Comparison of ENCODE assay signal across 8 mouse cellular contexts in the genomic region with DNA sequence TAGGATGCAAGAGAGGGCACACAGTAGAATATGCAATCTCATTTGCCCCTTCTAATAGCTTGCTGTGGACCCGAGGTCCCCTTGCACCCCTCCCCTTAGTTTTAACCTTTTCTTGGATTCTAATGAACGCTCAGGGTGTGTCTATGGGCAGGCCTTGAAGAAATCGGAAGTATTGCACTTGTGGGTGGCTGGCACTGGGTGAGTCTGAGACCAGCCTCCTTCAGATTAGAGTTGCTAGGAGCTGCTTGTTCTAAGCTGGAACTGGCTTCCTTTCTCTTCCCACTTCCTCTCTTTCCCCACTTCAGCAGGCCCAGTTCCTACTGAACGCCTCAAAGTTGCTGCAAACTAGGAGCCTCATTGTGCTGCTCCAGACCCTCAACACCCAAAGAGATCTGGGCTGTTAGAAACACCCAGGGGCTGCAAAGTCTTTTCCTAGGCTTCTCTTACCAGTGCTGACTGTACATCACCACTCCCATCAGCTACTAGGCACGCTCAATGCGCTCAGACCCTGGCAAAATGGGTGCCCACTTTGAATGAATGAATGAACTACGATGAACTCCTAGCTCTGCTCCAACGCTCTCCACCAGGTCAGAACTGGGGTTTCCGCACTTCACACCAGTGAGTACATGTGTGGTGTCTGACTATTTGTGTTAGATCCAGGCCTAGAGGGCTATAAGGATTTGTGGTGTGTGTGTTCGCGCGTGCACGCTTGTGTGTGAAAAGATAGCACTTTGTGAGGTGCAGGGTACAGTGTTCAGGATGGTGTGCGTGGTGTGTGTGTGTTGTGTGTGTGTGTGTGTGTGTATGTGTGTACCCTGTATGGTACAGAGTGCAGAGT. TPM values are rescaled to one million over a fixed set of nuclear protein-coding genes. Genes with fewer than 3 reads are reported as not detected.
DNase-seq lines count a peak whose midpoint lies in the region; ATAC-seq and TF ChIP-seq lines count a peak whose summit lies in the region.

No protein-coding gene starts in this region.

- H3K9me3 ChIP-seq in lung, embryonic 14.5 days (ENCODE audit: low read depth, low read length), result no peaks in the 10 kb centered on the region
- no peaks in the 10 kb centered on the region for H3K9me3 ChIP-seq in forebrain, postnatal 0 days (ENCODE audit: low read length)
- H3K9me3 ChIP-seq in liver, embryonic 16.5 days (replicated peaks; ENCODE audit: control insufficient read depth, low read length), result no peaks in the 10 kb centered on the region
- H3K9me3 ChIP-seq in stomach, embryonic 15.5 days, result no peaks in the 10 kb centered on the region

- H3K4me3 ChIP-seq in lung, embryonic 14.5 days (ENCODE audit: low read depth, low read length), result peak overlapping the region; percentile 84
- H3K4me3 ChIP-seq in forebrain, postnatal 0 days (ENCODE audit: low read depth, low read length), result no peak overlapping the region
- peak overlapping the region; percentile 64 for H3K4me3 ChIP-seq in liver, embryonic 16.5 days (ENCODE audit: low read depth, low read length)
- peak overlapping the region; percentile 79 for H3K4me3 ChIP-seq in stomach, embryonic 15.5 days (replicated peaks)

- peak overlapping the region; percentile 97 for H3K27ac ChIP-seq in lung, embryonic 14.5 days (ENCODE audit: low read depth)
- H3K27ac ChIP-seq in forebrain, postnatal 0 days (ENCODE audit: low read depth, low read length), result no peak overlapping the region
- no peak overlapping the region for H3K27ac ChIP-seq in liver, embryonic 16.5 days (ENCODE audit: low read length)
- peak overlapping the region; percentile 93; the same call in 1 of the 2 replicates for H3K27ac ChIP-seq in stomach, embryonic 15.5 days

- peak overlapping the region; percentile 89 for H3K4me2 ChIP-seq in lung, embryonic 14.5 days
- peak overlapping the region; percentile 82 for H3K4me2 ChIP-seq in forebrain, postnatal 0 days (ENCODE audit: low read depth)
- peak overlapping the region; percentile 56 for H3K4me2 ChIP-seq in liver, embryonic 16.5 days (ENCODE audit: low read depth, low read length)
- H3K4me2 ChIP-seq in stomach, embryonic 15.5 days, result peak overlapping the region; percentile 63

- TF ChIP-seq CTCF in lung, embryonic 14.5 days (IDR thresholded peaks at IDR 0.05; ENCODE audit: low read depth), result no peak
- no peak for TF ChIP-seq CTCF in forebrain, postnatal 0 days (IDR thresholded peaks at IDR 0.05; ENCODE audit: low read depth)

- no peak for DNase-seq in lung, embryonic 14.5 days
- no peak for DNase-seq in lung, postnatal 4 days
- no peak for DNase-seq in forebrain, postnatal 0 days
- DNase-seq in retina, embryonic 14.5 days (ENCODE audit: low spot score), result no peak
- DNase-seq in urinary bladder, adult 2 months (ENCODE audit: low spot score), result no peak

- H3K36me3 ChIP-seq in lung, embryonic 14.5 days (ENCODE audit: insufficient read depth), result no peaks in the 10 kb centered on the region
- H3K36me3 ChIP-seq in forebrain, postnatal 0 days (ENCODE audit: insufficient read depth), result no peaks in the 10 kb centered on the region
- no peaks in the 10 kb centered on the region for H3K36me3 ChIP-seq in liver, embryonic 16.5 days (ENCODE audit: control insufficient read depth, insufficient read depth)
- H3K36me3 ChIP-seq in stomach, embryonic 15.5 days, result no peaks in the 10 kb centered on the region; the same call in 1 of the 2 replicates

- peak overlapping the region; percentile 96; the same call in 1 of the 2 replicates for H3K9ac ChIP-seq in lung, embryonic 14.5 days
- no peak overlapping the region for H3K9ac ChIP-seq in forebrain, postnatal 0 days
- H3K9ac ChIP-seq in liver, embryonic 16.5 days (ENCODE audit: low read depth, low read length), result no peak overlapping the region
- H3K9ac ChIP-seq in stomach, embryonic 15.5 days, result no peak overlapping the region

- WGBS in lung, embryonic 14.5 days, result 85% methylated on average over 14 of the region's 14 CpGs
- WGBS in forebrain, postnatal 0 days, result 92% methylated on average over 14 of the region's 14 CpGs
- 54% methylated on average over 14 of the region's 14 CpGs for WGBS in liver, embryonic 16.5 days (ENCODE audit: insufficient replicate concordance)
- WGBS in stomach, embryonic 15.5 days, result 80% methylated on average over 14 of the region's 14 CpGs

- H3K27me3 ChIP-seq in lung, embryonic 14.5 days (ENCODE audit: insufficient read depth, low read length), result no peaks in the 10 kb centered on the region
- 0 out of 2 replicates have a peak, but pooled peaks cover 8% of the 10 kb centered on the region for H3K27me3 ChIP-seq in forebrain, postnatal 0 days (ENCODE audit: insufficient read depth, low read length)
- H3K27me3 ChIP-seq in liver, embryonic 16.5 days (ENCODE audit: control insufficient read depth, insufficient read depth, low read depth, low read length), result peaks cover 9% of the 10 kb centered on the region
- H3K27me3 ChIP-seq in stomach, embryonic 15.5 days (replicated peaks), result no peaks in the 10 kb centered on the region

- peaks cover 16% of the 10 kb centered on the region; the same call in 1 of the 2 replicates for H3K4me1 ChIP-seq in lung, embryonic 14.5 days (ENCODE audit: insufficient read depth)
- H3K4me1 ChIP-seq in forebrain, postnatal 0 days (ENCODE audit: insufficient read depth), result no peaks in the 10 kb centered on the region
- H3K4me1 ChIP-seq in liver, embryonic 16.5 days (ENCODE audit: control insufficient read depth, low read depth, low read length), result no peaks in the 10 kb centered on the region; the same call in 1 of the 2 replicates
- peaks cover 27% of the 10 kb centered on the region for H3K4me1 ChIP-seq in stomach, embryonic 15.5 days

- no peak for ATAC-seq in lung, embryonic 14.5 days (ENCODE audit: insufficient read depth)
- no peak for ATAC-seq in forebrain, postnatal 0 days
- no peak for ATAC-seq in liver, embryonic 16.5 days (ENCODE audit: low read depth)
- no peak for ATAC-seq in stomach, embryonic 15.5 days (ENCODE audit: insufficient read depth, low FRiP score, low read depth)
- no peak for ATAC-seq in inflammation-experienced regulatory T-cells, adult 6 months

RNA-seq across cellular contexts. Expression of gene Dock1, which starts 0.8 kb away (rescaled TPM):
- 57.1 and 57.3 TPM in 2 replicates for polyA plus RNA-seq in lung, embryonic 14.5 days (2014; fragmentation: Nextera tagmentation; extraction: Ambion mirVana)
- 10.5 and 12.6 TPM in 2 replicates for total RNA-seq in forebrain, postnatal 0 days (2014; rRNA removed)
- polyA plus RNA-seq in forebrain, postnatal 0 days (2015; fragmentation: Nextera tagmentation; extraction: Ambion mirVana), result 3.6 and 5.5 TPM in 2 replicates
- 3.7 and 3.9 TPM in 2 replicates for polyA plus RNA-seq in liver, embryonic 16.5 days (2015; fragmentation: Nextera tagmentation; extraction: Ambion mirVana)
- 29.0 and 31.8 TPM in 2 replicates for polyA plus RNA-seq in stomach, embryonic 15.5 days (2015; fragmentation: Nextera tagmentation; extraction: Ambion mirVana)
- under 1 TPM in 1 of 3 experiments, not detected in 2; 0.11 TPM for polyA plus RNA-seq in inflammation-experienced regulatory T-cells, adult 6 months (2017; shearing (Covaris generic))
- 16.7 and 21.9 TPM in 2 replicates for polyA plus RNA-seq in urinary bladder, adult 2 months (2012; rRNA removed)

Comparison
In these comparisons a context has a peak if more than half of its experiments do, and no peak if none do; other contexts are left out.
1. H3K27ac ChIP-seq: peak in lung, embryonic 14.5 days (single experiment) and stomach, embryonic 15.5 days (single experiment); none in forebrain, postnatal 0 days (single experiment) and liver, embryonic 16.5 days (single experiment).
2. Peak in every context shown above with its lines, with median percentiles within 50 percentile points of each other: H3K4me2 ChIP-seq.